Mouse (Mus musculus) myocyte (in vitro differentiated cells): ENCODE measurements at regions not wholly inside any gene's neighbourhood (a gene's known extent, or its start where the extent isn't known, plus 50 kb on each side); places are given as distances from the start of the nearest gene placed in this dataset.

Source experiments
- H3K27me3 ChIP-seq: one replicate; pipeline ENCODE4 v1.6.1; 2011; ENCODE audit not compliant: control insufficient read depth, insufficient read depth, insufficient read length
- H3K36me3 ChIP-seq: one replicate; pipeline ENCODE4 v1.6.1; 2011; ENCODE audit not compliant: control insufficient read depth, insufficient read depth
- H3K4me2 ChIP-seq: one replicate; pipeline ENCODE4 v1.6.1; 2011; ENCODE audit warnings: low read depth, control low read depth
- H3K4me3 ChIP-seq: one replicate; pipeline ENCODE4 v1.5.1; 2011; ENCODE audit warnings: mild to moderate bottlenecking, control low read depth, moderate library complexity
- H3K79me2 ChIP-seq: one replicate; pipeline ENCODE4 v1.6.1; 2011; ENCODE audit not compliant: control insufficient read depth, insufficient read depth
- H3ac ChIP-seq: one replicate; pipeline ENCODE4 v1.6.1; 2011; ENCODE audit not compliant: control insufficient read depth, insufficient read length
- CEBPB ChIP-seq: IDR thresholded peaks from 2 replicates; pipeline ENCODE4 v1.6.1; 2011; ENCODE audit warnings: mild to moderate bottlenecking, moderate library complexity; ENCODE audit not compliant: poor library complexity, insufficient read depth, severe bottlenecking
- E2F4 ChIP-seq: IDR thresholded peaks from one replicate; pipeline ENCODE4 v1.6.1; 2011; ENCODE audit warnings: mild to moderate bottlenecking, control low read depth, moderate library complexity; ENCODE audit not compliant: insufficient read depth
- MAX ChIP-seq: IDR thresholded peaks from one replicate; pipeline ENCODE4 v1.6.1; 2011; ENCODE audit warnings: low read depth, mild to moderate bottlenecking, control low read depth
- MYOD1 ChIP-seq, 3 experiments: IDR thresholded peaks; one replicate each; pipeline ENCODE4 v1.6.1; 2011; ENCODE audit warnings: control low read depth in 2 of 3, low read depth in 2 of 3, mild to moderate bottlenecking in 2 of 3, moderate library complexity in 1 of 3; ENCODE audit not compliant: insufficient read length in 2 of 3, control insufficient read depth in 1 of 3
- MYOG ChIP-seq, 3 experiments: IDR thresholded peaks; one replicate each; pipeline ENCODE4 v1.6.1; 2011; ENCODE audit warnings: control low read depth in 2 of 3, low read depth in 2 of 3, mild to moderate bottlenecking in 2 of 3; ENCODE audit not compliant: insufficient read length in 2 of 3, control insufficient read depth in 1 of 3, insufficient read depth in 1 of 3
- POLR2A ChIP-seq: IDR thresholded peaks from one replicate; pipeline ENCODE4 v1.6.1; 2011; ENCODE audit warnings: low read depth, mild to moderate bottlenecking, control low read depth, moderate library complexity; ENCODE audit not compliant: insufficient read length
- POLR2AphosphoS2 ChIP-seq: IDR thresholded peaks from one replicate; pipeline ENCODE4 v1.6.1; 2011; ENCODE audit warnings: low read depth, control low read depth; ENCODE audit not compliant: insufficient read length
- REST ChIP-seq: IDR thresholded peaks from one replicate; pipeline ENCODE4 v1.6.1; 2011; ENCODE audit warnings: mild to moderate bottlenecking, control low read depth, moderate library complexity; ENCODE audit not compliant: insufficient read depth, insufficient read length
- SRF ChIP-seq: IDR thresholded peaks from one replicate; pipeline ENCODE4 v1.6.1; 2011; ENCODE audit warnings: low read depth; ENCODE audit not compliant: control insufficient read depth, insufficient read length
- TCF12 ChIP-seq: IDR thresholded peaks from one replicate; pipeline ENCODE4 v1.6.1; 2011; ENCODE audit warnings: mild to moderate bottlenecking, control low read depth; ENCODE audit not compliant: poor library complexity, insufficient read depth, severe bottlenecking
- TCF3 ChIP-seq: IDR thresholded peaks from one replicate; pipeline ENCODE4 v1.6.1; 2011; ENCODE audit warnings: low read depth, control low read depth; ENCODE audit not compliant: insufficient read length
- USF1 ChIP-seq: IDR thresholded peaks from one replicate; pipeline ENCODE4 v1.6.1; 2011; ENCODE audit warnings: low read depth, mild to moderate bottlenecking, control low read depth, moderate library complexity

- Histone ChIP-seq H3ac (no peak overlapping the region), H3K4me3 (no peak overlapping the region), H3K27me3 (no peaks in the 10 kb centered on the region), H3K4me2 (peak overlapping the region; percentile 41), H3K36me3 (no peaks in the 10 kb centered on the region), H3K79me2 (no peaks in the 10 kb centered on the region)
- TF ChIP-seq MAX (no peak), E2F4 (no peak), USF1 (no peak), TCF3 (no peak), MYOG (IDR thresholded peaks at IDR 0.05; ENCODE audit: control insufficient read depth in 1 of 3, insufficient read depth in 1 of 3, insufficient read length in 2 of 3, low read depth in 2 of 3) (no peak), REST (no peak)
Measured at GRCm38 (mm10) chr2:117634906-117635305, 292.1 kb upstream of the Rasgrp1 start.

GRCm38 (mm10) chr2:117637397-117637796 lies 294.6 kb upstream of the Rasgrp1 start:
- no peak overlapping the region for H3K4me3 ChIP-seq
- TF ChIP-seq USF1 (no peak), POLR2AphosphoS2 (no peak), E2F4 (no peak), MAX (no peak), MYOD1 (IDR thresholded peaks at IDR 0.05; ENCODE audit: control insufficient read depth in 1 of 3, insufficient read length in 2 of 3, low read depth in 2 of 3) (no peak), REST (no peak), POLR2A (no peak), TCF12 (no peak), MYOG (IDR thresholded peaks at IDR 0.05; ENCODE audit: control insufficient read depth in 1 of 3, insufficient read depth in 1 of 3, insufficient read length in 2 of 3, low read depth in 2 of 3) (no peak), SRF (no peak)
- H3ac ChIP-seq, result no peak overlapping the region
- no peaks in the 10 kb centered on the region for H3K36me3 ChIP-seq
- H3K4me2 ChIP-seq, result no peak overlapping the region
- H3K79me2 ChIP-seq, result no peaks in the 10 kb centered on the region
- H3K27me3 ChIP-seq, result no peaks in the 10 kb centered on the region

DNA sequence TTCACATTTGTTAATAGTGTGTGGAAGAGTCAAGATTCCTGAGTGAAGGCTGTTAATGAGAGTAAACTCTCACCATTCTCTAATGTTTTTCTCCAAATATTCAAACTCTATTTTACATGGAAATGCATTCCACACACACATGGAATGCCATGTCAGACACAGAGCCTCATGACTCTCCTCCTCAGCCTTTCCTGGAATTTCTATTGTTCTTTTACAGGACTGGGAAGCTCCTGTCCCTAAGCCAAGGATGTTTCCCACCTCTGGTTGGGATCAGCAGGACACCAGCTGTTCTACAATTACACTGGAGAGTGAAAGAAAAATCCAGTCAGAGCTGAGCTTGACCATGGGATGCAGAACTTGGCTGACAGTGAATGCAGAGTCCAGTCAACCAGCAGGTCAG lies 309.3 kb upstream of the Rasgrp1 start:
- no peaks in the 10 kb centered on the region for H3K27me3 ChIP-seq
- H3ac ChIP-seq, result no peak overlapping the region
- H3K4me2 ChIP-seq, result no peak overlapping the region
- TF ChIP-seq E2F4 (no peak), TCF12 (no peak), CEBPB (no peak), MYOG (IDR thresholded peaks at IDR 0.05; ENCODE audit: control insufficient read depth in 1 of 3, insufficient read depth in 1 of 3, insufficient read length in 2 of 3, low read depth in 2 of 3) (no peak), TCF3 (no peak), USF1 (no peak), POLR2AphosphoS2 (no peak), MYOD1 (IDR thresholded peaks at IDR 0.05; ENCODE audit: control insufficient read depth in 1 of 3, insufficient read length in 2 of 3, low read depth in 2 of 3) (no peak), POLR2A (no peak), SRF (no peak), REST (no peak), MAX (no peak)
- no peak overlapping the region for H3K4me3 ChIP-seq
- H3K36me3 ChIP-seq, result no peaks in the 10 kb centered on the region
- no peaks in the 10 kb centered on the region for H3K79me2 ChIP-seq

GRCm38 (mm10) chr2:117652647-117653046 lies 309.8 kb upstream of the Rasgrp1 start:
- Histone ChIP-seq H3K36me3 (no peaks in the 10 kb centered on the region), H3K27me3 (no peaks in the 10 kb centered on the region), H3K79me2 (no peaks in the 10 kb centered on the region), H3K4me3 (no peak overlapping the region), H3K4me2 (no peak overlapping the region), H3ac (no peak overlapping the region)
- no peak for TF ChIP-seq POLR2AphosphoS2
- no peak for TF ChIP-seq MYOD1 (IDR thresholded peaks at IDR 0.05; ENCODE audit: control insufficient read depth in 1 of 3, insufficient read length in 2 of 3, low read depth in 2 of 3)
- TF ChIP-seq TCF3, result no peak
- no peak for TF ChIP-seq USF1
- TF ChIP-seq E2F4, result no peak
- TF ChIP-seq REST, result no peak
- no peak for TF ChIP-seq MAX
- TF ChIP-seq MYOG (IDR thresholded peaks at IDR 0.05; ENCODE audit: control insufficient read depth in 1 of 3, insufficient read depth in 1 of 3, insufficient read length in 2 of 3, low read depth in 2 of 3), result no peak
- no peak for TF ChIP-seq TCF12
- TF ChIP-seq SRF, result no peak
- TF ChIP-seq POLR2A, result no peak
- TF ChIP-seq CEBPB, result no peak

DNA sequence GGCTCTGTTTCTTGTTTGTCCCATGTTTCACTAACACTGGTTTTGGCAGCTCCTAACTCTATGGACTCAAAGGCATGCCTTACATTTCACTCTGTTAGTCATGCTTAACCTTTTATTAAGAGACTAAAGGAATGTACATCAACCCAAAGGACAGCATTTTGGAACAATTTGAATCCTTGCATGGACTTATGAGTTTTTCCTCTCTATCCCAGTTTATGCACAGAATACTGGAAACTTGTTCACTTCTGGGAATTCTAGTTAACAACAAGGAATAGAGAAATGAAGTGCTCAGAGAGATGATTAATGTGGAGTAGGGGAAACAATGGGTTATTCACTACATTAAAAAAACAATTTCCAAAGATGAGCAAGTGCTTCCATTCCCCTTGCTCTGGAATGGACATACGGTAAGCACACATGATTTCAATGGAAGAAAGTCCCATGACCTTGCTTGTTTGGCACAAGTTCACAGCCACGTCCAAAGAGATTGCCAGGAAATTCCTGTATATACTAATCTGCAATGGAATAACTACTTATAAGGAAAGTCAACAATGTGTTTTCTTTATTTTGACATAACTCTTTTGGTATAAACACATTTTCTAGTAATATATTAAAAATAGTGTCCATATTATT lies 313.9 kb upstream of the Rasgrp1 start:
- Histone ChIP-seq H3ac (no peak overlapping the region), H3K36me3 (no peaks in the 10 kb centered on the region), H3K4me3 (no peak overlapping the region), H3K4me2 (no peak overlapping the region), H3K27me3 (no peaks in the 10 kb centered on the region), H3K79me2 (no peaks in the 10 kb centered on the region)
- TF ChIP-seq POLR2AphosphoS2, result no peak
